Mouse (Mus musculus) macrophage (primary cell): ENCODE data around the gene Olfr713. TPM values are rescaled to one million over a fixed set of nuclear protein-coding genes. Genes with fewer than 3 reads are reported as not detected.

Experiments
- H3K27ac ChIP-seq: fragments of 350-480 bp; formaldehyde crosslinking; 2 replicates; pipeline ENCODE4 v1.9.0; 2021
- H3K36me3 ChIP-seq: fragments of 350-480 bp; formaldehyde crosslinking; 2 replicates; pipeline ENCODE4 v1.9.0; 2021; ENCODE audit errors: inconsistent target
- H3K4me3 ChIP-seq: fragments of 350-480 bp; formaldehyde crosslinking; 2 replicates; pipeline ENCODE4 v1.9.0; 2021; ENCODE audit errors: inconsistent target
- H3K79me2 ChIP-seq: fragments of 350-480 bp; formaldehyde crosslinking; 2 replicates; pipeline ENCODE4 v1.9.0; 2021; ENCODE audit errors: inconsistent target
- WGBS: methylation state at CpG from one replicate; pipeline ENCODE4 v1.1.7; 2026; ENCODE audit warnings: inconsistent platforms; ENCODE audit not compliant: missing documents; 5-methylcytosine and 5-hydroxymethylcytosine counted together
- polyA plus RNA-seq: library from polyadenylated mRNA; stranded (reverse); fragments of 250-400 nt; gene quantifications from 3 replicates; pipeline ENCODE4 v1.2.4, GENCODE M21; 2018; ENCODE audit warnings: inconsistent platforms
- total RNA-seq, 78 experiments: library from RNA; depleted of rRNA; stranded (reverse); fragments of 250-400 nt; gene quantifications; 1 replicate in 9 of 78; 2 replicates in 24 of 78; 3 replicates in 43 of 78; 4 replicates in 2 of 78; pipeline ENCODE4 v1.2.4; 2018; ENCODE audit warnings: inconsistent platforms in 56 of 78

Olfr713 gene
- total RNA-seq (2018; cell fraction: chromatin; rRNA removed): not detected
- not detected for total RNA-seq (2018; cell fraction: cytosol; rRNA removed)
- total RNA-seq (2018; cell fraction: nucleus; rRNA removed): not detected
- not detected in 3 replicates for polyA plus RNA-seq

DNA sequence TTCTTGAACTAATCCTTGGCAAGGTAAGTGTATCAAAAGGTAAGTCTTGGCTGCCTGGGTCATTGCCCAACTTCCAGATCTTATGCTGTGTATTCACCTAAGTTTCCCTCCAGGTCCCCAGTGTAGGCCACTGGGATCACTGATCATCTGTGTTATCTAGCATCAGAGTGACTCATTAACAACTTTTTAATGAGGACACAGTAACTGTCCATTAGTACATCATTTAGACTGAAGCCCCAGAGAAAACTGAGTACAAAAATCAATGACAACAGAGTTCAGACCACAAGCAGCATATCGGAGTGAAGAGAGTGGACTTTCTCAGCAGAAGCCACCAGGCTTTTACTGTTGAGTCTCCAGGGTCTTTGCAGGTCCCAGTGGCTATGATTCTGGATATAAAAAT lies at the start of gene Olfr713:
Gene Olfr713, plus strand, starts transcription at position 301 of the 400 bp plus-strand sequence.
- 100% methylated on average over 1 of the region's 1 CpGs for WGBS
- H3K4me3 ChIP-seq: no peak within 1 kb of the TSS
- no peaks in the 10 kb centered on the region for H3K36me3 ChIP-seq

DNA sequence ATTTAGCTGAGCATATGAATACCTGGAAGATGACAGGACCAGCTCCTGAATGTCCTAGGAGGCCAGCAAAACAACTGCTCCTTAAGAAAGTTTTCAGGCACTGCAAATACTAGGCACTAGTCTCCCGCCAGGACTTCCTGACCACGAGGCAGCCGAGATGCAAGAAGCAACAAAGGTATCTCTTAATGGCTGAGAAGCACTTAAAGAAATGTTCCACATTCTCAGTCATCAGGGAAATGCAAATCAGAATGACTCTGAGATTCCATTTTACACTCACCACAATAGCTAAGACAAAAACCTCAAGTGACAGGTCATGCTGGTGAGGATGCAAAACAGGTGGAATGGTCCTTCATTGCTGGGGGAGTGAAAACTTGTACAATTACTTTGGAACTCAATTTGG lies 45.7 kb upstream of the Olfr713 start:
- no peak overlapping the region for H3K27ac ChIP-seq
- no peaks in the 10 kb centered on the region for H3K79me2 ChIP-seq
- H3K36me3 ChIP-seq: no peaks in the 10 kb centered on the region
- WGBS: 87% methylated on average over 3 of the region's 3 CpGs
- H3K4me3 ChIP-seq: no peak overlapping the region

More for the DNA sequence above, at the start of gene Olfr713:
- no peaks in the 10 kb centered on the region for H3K79me2 ChIP-seq
- H3K27ac ChIP-seq: no peak within 1 kb of the TSS

DNA sequence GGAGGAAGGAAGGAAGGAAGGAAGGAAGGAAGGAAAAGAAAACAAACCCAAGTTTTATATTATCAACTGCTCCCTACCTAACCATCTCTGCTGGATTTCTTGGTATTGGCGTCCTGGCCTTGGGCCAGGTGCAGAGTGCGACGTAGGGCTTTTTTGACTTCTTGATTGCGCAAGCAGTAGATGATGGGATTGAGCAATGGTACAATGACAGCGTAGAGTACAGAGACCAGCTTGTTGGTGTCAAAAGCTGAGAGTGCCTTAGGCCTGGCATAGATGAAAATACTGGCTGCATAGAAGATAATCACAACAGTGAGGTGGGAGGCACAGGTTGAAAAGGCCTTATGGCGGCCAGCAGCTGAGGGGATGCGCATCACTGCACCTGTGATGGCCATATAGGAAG lies 30.2 kb upstream of the Olfr713 start:
- H3K4me3 ChIP-seq: no peak overlapping the region
- H3K79me2 ChIP-seq: no peaks in the 10 kb centered on the region
- no peak overlapping the region for H3K27ac ChIP-seq
- WGBS: 57% methylated on average over 7 of the region's 7 CpGs
- H3K36me3 ChIP-seq: no peaks in the 10 kb centered on the region

DNA sequence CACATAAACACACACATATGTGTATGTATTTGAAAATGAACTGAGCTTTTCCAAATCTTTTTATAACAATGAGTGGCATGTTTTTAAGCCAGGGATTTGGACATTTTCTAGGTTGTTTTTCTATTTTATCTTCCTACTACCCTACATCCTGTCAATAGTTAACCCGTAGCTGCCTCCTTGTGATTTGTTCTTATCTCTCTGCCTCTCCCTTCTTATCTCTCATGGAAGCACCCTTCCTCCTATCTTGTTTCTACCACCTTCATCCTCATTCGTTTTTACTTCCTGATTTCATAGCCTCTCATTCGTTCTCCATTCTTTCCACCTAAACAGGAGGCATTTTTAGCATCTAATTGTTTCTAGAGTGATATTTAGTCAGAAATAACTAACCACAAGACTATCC lies 26.8 kb upstream of the Olfr713 start:
- H3K4me3 ChIP-seq: no peak overlapping the region
- H3K27ac ChIP-seq: no peak overlapping the region
- WGBS: 28% methylated on average over 3 of the region's 3 CpGs
- no peaks in the 10 kb centered on the region for H3K36me3 ChIP-seq
- H3K79me2 ChIP-seq: no peaks in the 10 kb centered on the region

DNA sequence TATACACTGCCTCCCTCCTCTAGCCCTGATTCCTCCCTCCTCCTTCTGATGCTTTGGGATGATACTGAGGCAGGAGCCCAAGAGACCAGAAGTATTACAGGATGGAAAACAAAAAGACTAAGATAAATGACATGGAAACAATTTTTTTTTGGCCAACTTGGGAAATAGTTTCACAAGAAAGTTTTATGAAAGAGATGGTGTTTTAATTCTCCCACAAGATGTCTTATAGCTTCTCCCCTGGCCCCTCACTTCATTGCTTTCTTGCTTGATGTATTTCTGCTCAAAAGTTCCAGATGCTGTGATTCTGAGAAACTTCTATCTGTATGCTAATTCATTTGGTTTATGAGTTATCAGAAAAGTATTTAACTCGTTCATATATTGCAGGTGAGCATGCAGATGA lies 25.0 kb upstream of the Olfr713 start, which contains the start of gene Olfr2:
Gene Olfr2, minus strand, starts transcription at position 101 of the 400 bp plus-strand sequence.
- H3K4me3 ChIP-seq: no peak within 1 kb of the TSS
- 69% methylated on average over 1 of the region's 1 CpGs for WGBS
- no peak within 1 kb of the TSS for H3K27ac ChIP-seq
- H3K36me3 ChIP-seq: no peaks in the 10 kb centered on the region
- no peaks in the 10 kb centered on the region for H3K79me2 ChIP-seq

DNA sequence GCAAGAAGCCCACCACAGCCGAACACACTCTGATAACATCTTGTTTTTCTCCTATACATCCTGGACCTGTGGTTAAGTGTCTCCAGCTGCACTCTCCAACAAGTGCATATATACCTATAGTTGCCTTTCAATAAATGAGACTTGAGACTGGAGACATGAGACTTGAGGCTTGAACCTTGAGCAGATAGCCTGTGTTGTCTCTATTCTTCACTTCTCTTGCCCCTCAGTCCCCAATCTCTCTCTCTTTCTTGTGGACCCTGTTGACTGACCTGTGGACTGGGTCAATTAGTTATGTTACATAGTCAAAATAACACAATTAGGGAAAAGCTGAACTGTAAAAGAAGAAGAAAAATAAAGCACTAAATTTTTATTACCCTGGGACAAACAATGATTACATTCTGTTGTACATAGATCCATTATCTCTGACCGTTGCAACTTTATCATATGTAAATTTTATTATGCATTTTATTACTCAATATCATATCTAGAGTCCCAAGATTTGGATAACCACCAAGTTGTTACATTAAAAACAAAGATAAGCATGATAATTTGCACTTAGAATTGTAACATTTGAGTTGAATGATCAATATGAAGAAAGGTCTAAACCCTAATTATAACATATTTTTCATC lies 9.1 kb downstream of the Olfr713 start:
- Histone ChIP-seq H3K79me2 (no peaks in the 10 kb centered on the region), H3K27ac (no peak overlapping the region), H3K4me3 (no peak overlapping the region), H3K36me3 (no peaks in the 10 kb centered on the region)
- 58% methylated on average over 2 of the region's 2 CpGs for WGBS

DNA sequence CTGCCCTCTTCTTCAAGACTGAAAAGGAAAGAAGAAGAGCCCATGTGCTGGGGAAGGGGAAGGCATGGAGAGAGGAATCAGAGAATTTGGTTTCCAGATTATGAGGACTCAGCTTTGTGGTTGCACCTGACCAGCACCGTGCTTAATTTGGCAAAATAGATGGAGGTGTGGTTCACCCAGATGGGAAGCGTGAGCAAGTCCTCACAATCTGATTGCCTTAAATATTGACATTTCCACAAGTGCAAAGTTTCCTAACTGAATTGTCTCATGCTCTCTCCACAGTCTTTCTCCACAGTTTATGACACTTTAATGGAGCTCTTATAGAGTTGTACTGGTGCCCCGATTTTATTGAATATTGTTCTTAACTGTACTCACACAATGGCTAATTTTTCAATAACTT lies 12.2 kb downstream of the Olfr713 start:
- no peaks in the 10 kb centered on the region for H3K36me3 ChIP-seq
- no peak overlapping the region for H3K4me3 ChIP-seq
- H3K27ac ChIP-seq: no peak overlapping the region
- WGBS: 90% methylated on average over 3 of the region's 3 CpGs
- no peaks in the 10 kb centered on the region for H3K79me2 ChIP-seq

DNA sequence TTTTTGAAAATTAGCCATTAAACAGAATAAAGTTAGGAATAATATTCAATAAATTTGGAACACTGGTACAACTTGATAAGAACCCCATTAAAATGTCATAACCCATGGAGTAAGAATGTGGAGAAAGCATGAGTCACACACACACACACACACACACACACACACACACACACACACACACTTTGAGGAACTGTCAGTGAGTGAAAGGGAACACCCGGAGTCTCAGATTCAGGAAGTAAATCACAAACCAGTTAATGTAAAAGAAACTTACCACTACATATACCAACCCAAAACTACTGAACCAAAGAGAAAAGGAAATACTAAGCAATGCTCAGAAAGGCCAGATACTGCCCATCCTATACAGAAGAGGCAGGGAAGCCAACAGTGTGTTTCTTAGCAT lies 13.4 kb downstream of the Olfr713 start:
- H3K27ac ChIP-seq: no peak overlapping the region
- H3K36me3 ChIP-seq: no peaks in the 10 kb centered on the region
- no peaks in the 10 kb centered on the region for H3K79me2 ChIP-seq
- 0% methylated on average over 1 of the region's 1 CpGs for WGBS
- no peak overlapping the region for H3K4me3 ChIP-seq

DNA sequence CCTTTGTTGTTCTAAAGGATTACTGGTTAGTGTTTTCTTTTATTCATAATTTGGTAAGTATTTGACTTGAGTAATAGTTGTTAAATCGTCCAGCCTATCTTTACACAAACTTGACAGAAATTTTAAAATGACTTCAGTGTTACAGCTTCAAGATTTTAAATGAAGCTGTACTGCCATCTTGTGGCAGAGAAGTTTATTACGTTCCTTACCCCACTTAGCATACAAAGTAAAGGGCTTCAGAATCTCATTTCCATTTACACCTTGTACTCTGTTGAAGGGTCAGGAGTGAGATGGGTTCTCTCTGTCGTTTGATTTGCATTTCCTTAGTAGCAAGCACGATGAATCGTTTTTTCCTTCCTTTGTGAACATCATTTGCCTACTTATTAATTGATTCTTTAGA lies 14.9 kb downstream of the Olfr713 start:
- Histone ChIP-seq H3K36me3 (no peaks in the 10 kb centered on the region), H3K27ac (no peak overlapping the region), H3K79me2 (no peaks in the 10 kb centered on the region), H3K4me3 (no peak overlapping the region)
- WGBS: 1% methylated on average over 5 of the region's 5 CpGs

DNA sequence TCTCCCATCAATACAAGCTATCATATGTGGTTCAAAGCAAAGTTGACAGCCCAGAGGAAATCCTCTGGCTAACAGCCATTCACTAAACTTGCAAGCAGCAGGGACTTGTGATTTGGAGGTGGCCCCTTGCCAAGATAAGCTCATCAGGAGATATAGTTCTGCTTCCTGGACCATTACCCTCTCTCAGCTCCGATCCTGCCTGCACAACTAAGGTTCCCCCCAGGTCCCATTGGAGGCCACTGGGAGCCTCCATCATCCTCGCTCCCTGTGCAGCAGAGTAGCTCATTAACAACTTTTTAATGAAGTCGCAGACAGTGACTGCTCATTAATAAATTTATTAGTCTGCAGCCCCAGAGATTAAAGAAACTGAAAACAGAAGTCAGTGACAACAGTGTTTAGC lies 16.6 kb downstream of the Olfr713 start:
- Histone ChIP-seq H3K36me3 (no peaks in the 10 kb centered on the region), H3K4me3 (no peak overlapping the region), H3K27ac (no peak overlapping the region), H3K79me2 (no peaks in the 10 kb centered on the region)
- 28% methylated on average over 3 of the region's 3 CpGs for WGBS

DNA sequence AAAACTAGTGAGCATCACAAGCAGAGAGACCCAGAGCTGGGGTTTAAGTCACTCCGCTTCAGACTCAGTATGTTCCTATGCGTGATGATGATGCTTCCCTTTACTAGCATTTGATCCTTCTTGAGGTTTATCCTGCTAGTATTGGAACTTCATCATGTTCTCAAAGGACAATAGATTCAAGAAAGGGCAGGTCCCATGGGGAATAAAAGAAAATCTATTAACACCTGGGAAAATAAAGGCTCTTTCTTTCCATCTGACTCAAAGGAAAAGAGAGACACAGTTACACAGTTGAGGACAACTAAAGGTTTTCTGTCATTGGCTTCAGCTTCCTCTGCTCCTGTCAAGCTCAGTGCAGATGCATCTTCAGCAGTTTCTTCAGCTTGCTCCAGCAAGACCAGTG lies 39.7 kb downstream of the Olfr713 start, which contains the start of gene Olfr714:
Gene Olfr714, plus strand, starts transcription at position 301 of the 400 bp plus-strand sequence.
- H3K4me3 ChIP-seq: no peak within 1 kb of the TSS
- H3K36me3 ChIP-seq: no peaks in the 10 kb centered on the region
- no peak within 1 kb of the TSS for H3K27ac ChIP-seq
- H3K79me2 ChIP-seq: no peaks in the 10 kb centered on the region
- 90% methylated on average over 2 of the region's 2 CpGs for WGBS

Other genes starting within 250 kb of the Olfr713 start
- not detected in 3 replicates for gene Olfr699, start 238.0 kb upstream of the Olfr713 start, polyA plus RNA-seq
- gene Olfr700, start 222.3 kb upstream of the Olfr713 start, polyA plus RNA-seq: not detected in 3 replicates
- gene Olfr701, start 217.0 kb upstream of the Olfr713 start, polyA plus RNA-seq: not detected in 3 replicates
- not detected in 3 replicates for gene Olfr702, start 197.3 kb upstream of the Olfr713 start, polyA plus RNA-seq
- not detected in 3 replicates for gene Olfr703, start 187.8 kb upstream of the Olfr713 start, polyA plus RNA-seq
- gene Olfr704, start 168.0 kb upstream of the Olfr713 start, polyA plus RNA-seq: not detected in 3 replicates
- not detected in 3 replicates for gene Olfr705, start 154.3 kb upstream of the Olfr713 start, polyA plus RNA-seq
- not detected in 3 replicates for gene Olfr706, start 143.0 kb upstream of the Olfr713 start, polyA plus RNA-seq
- gene Olfr707, start 129.9 kb upstream of the Olfr713 start, polyA plus RNA-seq: not detected in 3 replicates
- not detected in 3 replicates for gene Olfr1532-ps1, start 123.2 kb upstream of the Olfr713 start, polyA plus RNA-seq
- not detected in 3 replicates for gene Olfr709-ps1, start 99.0 kb upstream of the Olfr713 start, polyA plus RNA-seq
- not detected in 3 replicates for gene Olfr710, start 82.9 kb upstream of the Olfr713 start, polyA plus RNA-seq
- not detected in 3 replicates for gene Olfr6, start 67.2 kb upstream of the Olfr713 start, polyA plus RNA-seq
- gene Olfr711, start 55.7 kb upstream of the Olfr713 start, polyA plus RNA-seq: not detected in 3 replicates
- not detected in 3 replicates for gene Olfr2, start 25.1 kb upstream of the Olfr713 start, polyA plus RNA-seq
- not detected in 3 replicates for gene Olfr714, start 39.8 kb downstream of the Olfr713 start, polyA plus RNA-seq
- not detected in 3 replicates for gene Olfr17, start 62.0 kb downstream of the Olfr713 start, polyA plus RNA-seq
- not detected in 3 replicates for gene Olfr715b, start 79.2 kb downstream of the Olfr713 start, polyA plus RNA-seq
- gene Olfr715, start 99.9 kb downstream of the Olfr713 start, polyA plus RNA-seq: not detected in 3 replicates
- gene Olfr716, start 107.2 kb downstream of the Olfr713 start, polyA plus RNA-seq: not detected in 3 replicates
- not detected in 3 replicates for gene Nlrp14, start 135.8 kb downstream of the Olfr713 start, polyA plus RNA-seq
- not detected in 3 replicates for gene Rbmxl2, start 178.3 kb downstream of the Olfr713 start, polyA plus RNA-seq